Mouse (Mus musculus) liver, embryonic 11.5 days (tissue): Measurements from ENCODE around the gene Olfr541. TPM values are rescaled to one million over a fixed set of nuclear protein-coding genes. Genes with fewer than 3 reads are reported as not detected.
"Not testable (repeated sequence)": the region's sequence is repeated elsewhere in the genome, so short reads cannot be mapped to it uniquely, and the experiment has no call there.

Experiments
- ATAC-seq: fragments of 200-750 bp; cut with Nextera tagmentation; replicated peaks from 2 replicates; pipeline ENCODE4 v1.8.0; 2017; ENCODE audit warnings: moderate number of reproducible peaks, mild to moderate bottlenecking, moderate TSS enrichment, moderate library complexity; ENCODE audit not compliant: low FRiP score
- DNase-seq: peaks from one replicate; pipeline ENCODE4 v3.0.0-alpha.2; 2017; ENCODE audit warnings: low spot score
- H3K27ac ChIP-seq: fragments of 300-500 bp; sonication (generic); 2 replicates; pipeline ENCODE4 v1.5.1; 2014; ENCODE audit warnings: mild to moderate bottlenecking, low read depth, low read length, control low read depth
- H3K27me3 ChIP-seq: fragments of 300-500 bp; sonication (generic); replicated peaks from 2 replicates; pipeline ENCODE4 v1.6.1; 2014; ENCODE audit warnings: low read length, mixed read lengths; ENCODE audit not compliant: control insufficient read depth, insufficient read depth
- H3K36me3 ChIP-seq: fragments of 300-500 bp; sonication (generic); 2 replicates; pipeline ENCODE4 v1.6.1; 2014; ENCODE audit warnings: mild to moderate bottlenecking, low read length, moderate library complexity, mixed read lengths; ENCODE audit not compliant: control insufficient read depth, insufficient read depth
- H3K4me1 ChIP-seq: fragments of 300-500 bp; sonication (generic); replicated peaks from 2 replicates; pipeline ENCODE4 v1.6.1; 2014; ENCODE audit warnings: low read length, mixed read lengths; ENCODE audit not compliant: control insufficient read depth, insufficient read depth
- H3K4me2 ChIP-seq: fragments of 300-500 bp; sonication (generic); 2 replicates; pipeline ENCODE4 v1.6.1; 2014; ENCODE audit warnings: mild to moderate bottlenecking, control low read depth, moderate library complexity
- H3K4me3 ChIP-seq: fragments of 300-500 bp; sonication (generic); 2 replicates; pipeline ENCODE4 v1.5.1; 2014; ENCODE audit warnings: low read depth, low read length, control low read depth
- H3K9ac ChIP-seq: fragments of 300-500 bp; sonication (generic); 2 replicates; pipeline ENCODE4 v1.6.1; 2014; ENCODE audit warnings: low read depth, low read length, control low read depth
- H3K9me3 ChIP-seq: fragments of 300-500 bp; sonication (generic); 2 replicates; pipeline ENCODE4 v1.6.1; 2016; ENCODE audit warnings: low read length, inconsistent platforms, mixed read lengths; ENCODE audit not compliant: control insufficient read depth
- WGBS: fragments of 180-500 bp; shearing (Covaris S2); extraction: QIAGEN DNeasy Blood & Tissue Kit; methylation state at CpG from one replicate; pipeline ENCODE4 v1.1.7; 2014; 5-methylcytosine and 5-hydroxymethylcytosine counted together
- polyA plus RNA-seq: library from polyadenylated mRNA; unstranded; fragments of >200 nt; fragmentation: Nextera tagmentation; extraction: Ambion mirVana; gene quantifications from 2 replicates; pipeline ENCODE4 v1.2.1, GENCODE M21; 2014

Olfr541 gene
- not detected in 2 replicates for polyA plus RNA-seq

DNA sequence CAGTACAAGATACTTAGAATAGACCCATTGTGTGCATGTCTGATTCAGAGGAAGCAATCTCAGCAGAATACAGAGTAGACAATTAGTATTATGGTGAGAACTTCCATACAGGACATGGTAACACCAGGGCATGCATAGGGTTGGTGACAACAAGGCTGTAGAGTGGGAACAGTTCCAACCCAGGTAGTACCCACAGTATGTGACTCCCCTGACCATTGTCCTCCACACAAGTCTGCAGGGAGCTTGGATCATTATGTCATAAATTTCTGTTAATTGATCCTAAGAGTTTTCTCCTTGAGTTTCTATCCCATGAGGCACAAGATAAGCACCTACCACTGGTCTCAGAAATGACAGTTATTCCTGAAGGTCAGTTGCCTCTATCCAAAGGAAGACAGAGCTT lies at the start of gene Olfr541:
Olfr541 (plus strand) TSS at position 301 of the 400 bp plus-strand sequence.
- ATAC-seq, result no peak

DNA sequence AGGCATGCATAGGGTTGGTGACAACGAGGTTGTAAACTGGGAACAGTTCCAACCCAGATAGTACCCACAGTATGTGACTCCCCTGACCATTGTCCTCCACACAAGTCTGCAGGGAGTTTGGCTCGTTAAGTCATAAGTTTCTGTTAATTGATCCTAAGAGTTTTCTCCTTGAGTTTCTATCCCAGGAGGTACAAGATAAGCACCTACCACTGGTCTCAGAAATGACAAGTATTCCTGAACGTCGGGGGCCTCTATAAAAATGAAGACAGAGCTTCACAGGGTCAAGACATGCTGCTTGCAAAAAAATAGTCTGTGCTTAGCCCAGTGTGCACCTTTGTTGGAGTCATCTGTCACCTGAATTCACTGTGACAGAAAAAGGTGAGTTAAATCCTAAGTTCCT lies 37.4 kb upstream of the Olfr541 start, which contains the start of gene Olfr539:
Olfr539 (plus strand) TSS at position 301 of the 400 bp plus-strand sequence.
- H3K36me3 ChIP-seq, result no peaks in the 10 kb centered on the region
- no peaks in the 10 kb centered on the region for H3K9me3 ChIP-seq
- H3K27me3 ChIP-seq, result no peaks in the 10 kb centered on the region
- DNase-seq, result no peak
- no peaks in the 10 kb centered on the region for H3K4me1 ChIP-seq
- no peak for ATAC-seq
- no peak within 1 kb of the TSS for H3K4me3 ChIP-seq
- H3K27ac ChIP-seq, result no peak within 1 kb of the TSS
- WGBS, result 65% methylated on average over 4 of the region's 4 CpGs
- H3K9ac ChIP-seq, result no peak within 1 kb of the TSS
- H3K4me2 ChIP-seq, result no peak within 1 kb of the TSS

More for the DNA sequence above, at the start of gene Olfr541:
- Histone ChIP-seq H3K4me2 (no peak within 1 kb of the TSS), H3K9ac (no peak within 1 kb of the TSS), H3K27me3 (no peaks in the 10 kb centered on the region), H3K27ac (no peak within 1 kb of the TSS), H3K36me3 (no peaks in the 10 kb centered on the region), H3K4me3 (no peak within 1 kb of the TSS), H3K9me3 (no peaks in the 10 kb centered on the region), H3K4me1 (no peaks in the 10 kb centered on the region)
- no peak for DNase-seq

DNA sequence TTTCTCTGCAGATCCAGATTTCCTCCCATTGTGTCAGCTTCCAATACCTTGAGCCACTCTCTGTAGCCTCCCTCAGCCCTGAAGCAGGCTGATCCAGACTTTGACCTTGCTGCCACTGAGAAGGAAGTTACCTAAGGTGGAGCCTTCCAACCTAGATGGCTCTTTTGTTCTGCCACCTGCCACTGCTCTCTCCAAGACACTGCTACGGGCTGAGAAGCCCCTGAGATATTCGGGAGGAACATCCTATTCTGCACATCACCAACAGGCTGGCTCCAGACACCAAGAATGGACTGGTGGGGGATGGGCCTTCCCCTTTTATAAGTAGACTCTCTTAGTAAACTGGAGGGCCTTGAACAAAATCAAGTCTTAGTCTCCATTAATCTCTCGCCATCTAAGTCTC lies 26.4 kb upstream of the Olfr541 start:
- H3K9ac ChIP-seq, H3K4me3 ChIP-seq, DNase-seq, H3K9me3 ChIP-seq, H3K27me3 ChIP-seq, H3K36me3 ChIP-seq, H3K27ac ChIP-seq, H3K4me2 ChIP-seq, H3K4me1 ChIP-seq, ATAC-seq: not testable (repeated sequence)
- WGBS, result 68% methylated on average over 3 of the region's 3 CpGs

DNA sequence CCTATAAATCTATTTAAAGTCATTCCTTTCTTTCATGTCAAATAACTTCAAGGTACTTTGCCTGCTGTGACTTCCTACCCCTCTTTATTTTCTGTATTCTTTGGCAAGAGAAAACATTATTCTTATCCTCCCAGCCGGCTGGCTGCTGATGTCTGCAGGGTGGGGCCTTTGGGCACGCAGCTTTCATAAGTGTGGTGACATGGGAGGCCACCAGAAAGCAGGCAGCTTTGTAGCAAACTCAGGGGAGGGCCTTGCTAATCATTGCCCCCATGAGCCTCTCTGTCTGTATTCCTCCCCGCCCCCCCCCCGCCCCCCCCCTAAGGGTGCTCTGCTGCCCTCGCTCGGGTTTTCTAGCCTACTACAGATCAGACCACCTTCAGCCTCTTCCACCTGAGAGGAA lies 21.2 kb upstream of the Olfr541 start:
- no peaks in the 10 kb centered on the region for H3K27me3 ChIP-seq
- no peak overlapping the region for H3K4me3 ChIP-seq
- DNase-seq (no peak), ATAC-seq (no peak)
- no peak overlapping the region for H3K27ac ChIP-seq
- H3K4me2 ChIP-seq, result no peak overlapping the region
- WGBS, result 9% methylated on average over 6 of the region's 6 CpGs
- H3K9ac ChIP-seq, result no peak overlapping the region
- H3K9me3 ChIP-seq, result no peaks in the 10 kb centered on the region
- no peaks in the 10 kb centered on the region for H3K4me1 ChIP-seq
- no peaks in the 10 kb centered on the region for H3K36me3 ChIP-seq

DNA sequence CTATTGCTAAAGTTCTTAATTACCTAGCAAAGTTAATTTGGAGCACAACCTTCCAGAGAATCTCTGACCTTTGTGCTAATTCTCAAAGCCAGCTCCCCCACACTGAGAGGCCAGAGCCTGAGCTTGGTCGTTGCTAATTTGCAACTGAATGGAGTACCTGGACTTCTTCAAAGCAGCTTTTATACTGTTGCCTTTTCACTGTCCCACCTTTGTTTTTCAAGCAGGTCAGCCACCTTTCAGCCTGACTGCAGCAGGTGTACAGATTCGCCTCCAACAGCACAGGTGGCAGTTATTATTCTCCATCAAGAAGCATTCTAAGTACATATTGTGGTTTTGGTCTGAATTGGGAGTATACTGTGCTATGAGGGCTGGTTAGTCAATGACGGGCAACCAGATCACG lies 17.5 kb upstream of the Olfr541 start:
- not testable (repeated sequence) for H3K4me3 ChIP-seq, H3K27me3 ChIP-seq, H3K36me3 ChIP-seq, H3K9ac ChIP-seq, H3K4me2 ChIP-seq, H3K27ac ChIP-seq, H3K9me3 ChIP-seq, ATAC-seq, DNase-seq, H3K4me1 ChIP-seq
- 62% methylated on average over 4 of the region's 4 CpGs for WGBS

DNA sequence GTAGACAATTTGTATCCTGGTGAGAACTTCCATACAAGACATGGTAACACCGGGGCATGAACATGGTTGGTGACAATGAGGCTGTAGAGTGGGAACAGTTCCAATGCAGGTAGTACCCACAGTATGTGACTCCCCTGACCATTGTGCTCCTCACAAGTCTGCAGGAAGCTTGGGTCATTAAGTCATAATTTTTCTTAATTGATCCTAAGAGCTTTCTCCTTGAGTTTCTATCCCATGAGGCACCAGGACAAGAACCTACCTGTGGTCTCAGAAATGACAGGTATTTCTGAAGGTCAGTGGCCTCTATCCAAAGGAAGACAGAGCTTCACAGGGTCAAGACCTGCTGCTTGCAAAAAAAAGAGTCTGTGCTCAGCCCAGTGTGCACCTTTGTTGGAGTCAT lies 15.4 kb upstream of the Olfr541 start, which contains the start of gene Olfr45:
Olfr45 (plus strand) TSS at position 301 of the 400 bp plus-strand sequence.
- 84% methylated on average over 1 of the region's 1 CpGs for WGBS
- no peaks in the 10 kb centered on the region for H3K36me3 ChIP-seq
- H3K9me3 ChIP-seq, result no peaks in the 10 kb centered on the region
- H3K4me2 ChIP-seq, result no peak within 1 kb of the TSS
- no peaks in the 10 kb centered on the region for H3K27me3 ChIP-seq
- no peak within 1 kb of the TSS for H3K4me3 ChIP-seq
- DNase-seq (no peak), ATAC-seq (no peak)
- H3K27ac ChIP-seq, result no peak within 1 kb of the TSS
- H3K4me1 ChIP-seq, result no peaks in the 10 kb centered on the region
- no peak within 1 kb of the TSS for H3K9ac ChIP-seq

DNA sequence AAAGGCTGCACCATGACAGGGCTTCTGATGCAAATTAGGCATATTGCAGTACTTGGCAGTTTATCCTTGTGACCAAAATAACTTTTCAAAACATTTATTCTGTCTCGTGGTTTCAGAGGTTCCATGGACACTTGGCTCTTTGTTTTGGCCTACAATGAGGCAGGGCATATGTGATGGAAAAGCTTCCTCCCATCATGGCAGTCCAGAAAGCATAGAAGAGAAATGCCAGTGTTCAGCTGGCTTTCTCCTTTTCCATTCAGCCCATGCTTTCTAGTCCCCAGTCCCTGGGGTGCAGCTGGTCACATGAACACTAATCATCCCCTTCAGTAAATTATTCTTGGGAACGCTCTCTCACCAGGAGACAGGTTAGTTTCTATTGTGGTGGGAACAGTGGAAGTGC lies 9.3 kb downstream of the Olfr541 start:
- no peak for ATAC-seq
- H3K4me2 ChIP-seq, result no peak overlapping the region
- no peaks in the 10 kb centered on the region for H3K27me3 ChIP-seq
- H3K4me3 ChIP-seq, result no peak overlapping the region
- H3K4me1 ChIP-seq, result no peaks in the 10 kb centered on the region
- 76% methylated on average over 2 of the region's 2 CpGs for WGBS
- no peaks in the 10 kb centered on the region for H3K9me3 ChIP-seq
- no peaks in the 10 kb centered on the region for H3K36me3 ChIP-seq
- no peak for DNase-seq
- H3K9ac ChIP-seq, result no peak overlapping the region
- H3K27ac ChIP-seq, result no peak overlapping the region

DNA sequence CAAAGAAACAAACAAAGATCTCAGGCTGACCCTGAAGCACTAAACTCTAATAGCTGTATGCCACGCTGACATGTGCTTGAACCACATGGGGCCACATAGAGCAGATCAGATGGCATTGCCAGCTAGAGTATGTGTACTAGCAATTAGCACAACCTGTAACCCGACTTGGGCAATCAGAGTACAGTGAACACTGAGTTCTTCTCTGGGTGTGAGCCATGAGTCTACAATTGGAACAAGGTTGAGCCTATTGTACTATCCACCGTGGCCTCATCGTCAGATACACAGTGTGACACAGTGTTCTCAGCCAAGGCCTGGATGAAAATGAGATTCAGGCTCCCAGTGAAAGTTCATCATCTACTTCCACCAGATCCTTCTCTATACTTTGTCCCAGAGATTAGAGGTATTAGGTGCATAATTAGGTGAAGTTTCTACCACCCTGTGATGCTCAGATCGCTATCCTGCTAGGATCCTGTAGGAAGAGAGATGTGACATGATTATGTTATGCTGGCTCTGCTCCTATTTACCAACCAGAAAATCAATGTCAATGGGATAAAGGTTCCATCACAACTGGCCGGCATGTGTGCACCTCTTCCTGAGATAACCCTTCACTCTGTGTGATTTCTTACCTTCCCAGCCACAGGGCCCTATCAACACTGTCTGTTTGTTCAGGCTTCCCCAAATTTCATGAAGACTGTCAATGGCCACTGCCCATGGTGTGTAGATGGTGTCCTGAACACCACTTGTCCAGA lies 10.6 kb downstream of the Olfr541 start:
- Histone ChIP-seq H3K4me2 (no peak overlapping the region), H3K27me3 (no peaks in the 10 kb centered on the region), H3K27ac (no peak overlapping the region), H3K36me3 (no peaks in the 10 kb centered on the region), H3K9ac (no peak overlapping the region), H3K4me3 (no peak overlapping the region), H3K4me1 (no peaks in the 10 kb centered on the region), H3K9me3 (no peaks in the 10 kb centered on the region)
- ATAC-seq, result no peak
- WGBS, result 74% methylated on average over 6 of the region's 6 CpGs
- DNase-seq, result no peak
